Mouse (Mus musculus): Measurements from ENCODE around the gene Nono. TPM values are rescaled to one million over a fixed set of nuclear protein-coding genes. Genes with fewer than 3 reads are reported as not detected.

Nono gene
- total RNA-seq (2021) = 10 to 100 TPM; 69.3 to 75.5 TPM

- peak; percentile 69 for DNase-seq (ENCODE audit: low spot score)
- intact Hi-C loops (cut with DNase I) = loop anchor here (10.0 kb wide), 1 partner anchor 295 kb away; no protein-coding TSS in a partner anchor
Measured at GRCm38 (mm10) chrX:101429142-101429949, at the start of gene Nono. TSS of gene Nono (plus strand) at chrX:101429318.

- intact Hi-C loops (cut with DNase I) = no loop called here
- DNase-seq (ENCODE audit: low spot score) = no peak
Measured at GRCm38 (mm10) chrX:101379744-101380143, 49.4 kb upstream of the Nono start.

DNA sequence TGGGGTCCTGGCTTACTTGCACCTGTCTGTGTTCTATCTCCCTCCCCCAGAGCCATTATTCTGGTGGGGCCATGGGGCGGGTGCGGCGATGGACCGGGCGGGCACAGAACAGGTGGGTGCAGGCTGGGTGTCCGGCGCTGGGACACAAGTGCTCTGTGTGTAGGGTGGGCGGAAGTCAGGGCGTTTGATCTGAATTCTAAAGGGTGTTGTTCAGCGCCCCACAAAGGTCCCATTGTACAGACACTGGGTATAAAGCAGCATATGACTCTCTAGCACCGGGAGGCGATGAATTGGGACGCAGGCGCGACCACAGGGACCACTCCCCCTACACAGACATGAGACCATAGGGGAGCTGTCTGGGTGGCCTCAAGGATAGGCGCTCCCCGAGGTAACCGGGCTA is 45.7 kb upstream of the Nono start:
- intact Hi-C loops (cut with DNase I) = no loop called here
- no peak for DNase-seq (ENCODE audit: low spot score)

DNA sequence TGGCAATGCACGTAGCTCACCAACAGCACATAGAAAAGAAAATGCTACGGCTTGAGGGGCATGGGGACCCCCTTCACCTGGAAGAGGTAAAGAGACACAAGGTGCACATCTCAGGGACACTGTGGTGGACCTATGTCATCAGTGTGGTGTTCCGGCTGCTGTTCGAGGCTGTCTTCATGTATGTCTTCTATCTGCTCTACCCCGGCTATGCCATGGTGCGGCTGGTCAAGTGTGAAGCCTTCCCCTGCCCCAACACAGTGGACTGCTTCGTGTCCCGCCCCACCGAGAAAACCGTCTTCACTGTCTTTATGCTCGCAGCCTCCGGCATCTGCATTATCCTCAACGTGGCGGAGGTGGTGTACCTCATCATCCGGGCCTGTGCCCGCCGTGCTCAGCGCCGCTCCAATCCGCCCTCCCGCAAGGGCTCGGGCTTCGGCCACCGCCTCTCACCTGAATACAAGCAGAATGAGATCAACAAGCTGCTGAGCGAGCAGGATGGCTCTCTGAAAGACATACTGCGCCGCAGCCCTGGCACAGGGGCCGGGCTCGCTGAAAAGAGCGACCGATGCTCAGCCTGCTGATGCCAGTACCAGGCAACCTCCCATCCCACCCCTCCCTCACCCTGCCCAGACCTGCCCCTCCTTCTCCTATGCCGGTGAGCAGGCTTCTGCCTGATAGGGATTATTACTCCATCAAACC is 44.5 kb upstream of the Nono start:
- no peak for DNase-seq (ENCODE audit: low spot score)
- intact Hi-C loops (cut with DNase I) = no loop called here

DNA sequence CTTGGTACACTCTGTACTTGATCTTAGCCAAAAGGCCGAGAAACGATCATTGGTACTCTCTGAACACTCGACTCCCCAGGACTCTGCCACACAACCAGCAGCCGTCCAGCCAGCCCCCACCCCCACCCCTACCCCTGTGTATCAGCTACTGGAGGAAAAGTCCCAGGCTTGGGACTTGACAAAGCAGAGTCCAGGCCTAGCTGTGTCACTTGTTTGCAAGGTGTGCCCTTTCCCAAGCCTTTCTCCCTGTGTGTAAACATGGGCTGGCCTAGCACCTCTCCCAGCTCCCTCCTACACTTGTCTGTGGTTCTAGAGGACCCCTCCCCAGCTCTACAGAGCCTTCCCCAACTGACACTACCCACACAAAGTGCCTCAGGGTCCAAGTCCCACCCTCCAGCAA is 42.9 kb upstream of the Nono start:
- intact Hi-C loops (cut with DNase I) = no loop called here
- no peak for DNase-seq (ENCODE audit: low spot score)

GRCm38 (mm10) chrX:101388866-101389537 is 40.1 kb upstream of the Nono start:
- intact Hi-C loops (cut with DNase I) = no loop called here
- no peak for DNase-seq (ENCODE audit: low spot score)

- no peak for DNase-seq (ENCODE audit: low spot score)
- intact Hi-C loops (cut with DNase I) = no loop called here
Measured at GRCm38 (mm10) chrX:101394341-101394740, 34.8 kb upstream of the Nono start.

- intact Hi-C loops (cut with DNase I) = no loop called here
- DNase-seq (ENCODE audit: low spot score) = no peak
Measured at GRCm38 (mm10) chrX:101396459-101396858, 32.7 kb upstream of the Nono start.

GRCm38 (mm10) chrX:101418946-101419724 is 10.0 kb upstream of the Nono start:
- intact Hi-C loops (cut with DNase I) = loop anchor here (10.0 kb wide), 1 partner anchor 144 kb away; the partner anchor contains the start of gene Med12
- peak; percentile 21 for DNase-seq (ENCODE audit: low spot score)

DNA sequence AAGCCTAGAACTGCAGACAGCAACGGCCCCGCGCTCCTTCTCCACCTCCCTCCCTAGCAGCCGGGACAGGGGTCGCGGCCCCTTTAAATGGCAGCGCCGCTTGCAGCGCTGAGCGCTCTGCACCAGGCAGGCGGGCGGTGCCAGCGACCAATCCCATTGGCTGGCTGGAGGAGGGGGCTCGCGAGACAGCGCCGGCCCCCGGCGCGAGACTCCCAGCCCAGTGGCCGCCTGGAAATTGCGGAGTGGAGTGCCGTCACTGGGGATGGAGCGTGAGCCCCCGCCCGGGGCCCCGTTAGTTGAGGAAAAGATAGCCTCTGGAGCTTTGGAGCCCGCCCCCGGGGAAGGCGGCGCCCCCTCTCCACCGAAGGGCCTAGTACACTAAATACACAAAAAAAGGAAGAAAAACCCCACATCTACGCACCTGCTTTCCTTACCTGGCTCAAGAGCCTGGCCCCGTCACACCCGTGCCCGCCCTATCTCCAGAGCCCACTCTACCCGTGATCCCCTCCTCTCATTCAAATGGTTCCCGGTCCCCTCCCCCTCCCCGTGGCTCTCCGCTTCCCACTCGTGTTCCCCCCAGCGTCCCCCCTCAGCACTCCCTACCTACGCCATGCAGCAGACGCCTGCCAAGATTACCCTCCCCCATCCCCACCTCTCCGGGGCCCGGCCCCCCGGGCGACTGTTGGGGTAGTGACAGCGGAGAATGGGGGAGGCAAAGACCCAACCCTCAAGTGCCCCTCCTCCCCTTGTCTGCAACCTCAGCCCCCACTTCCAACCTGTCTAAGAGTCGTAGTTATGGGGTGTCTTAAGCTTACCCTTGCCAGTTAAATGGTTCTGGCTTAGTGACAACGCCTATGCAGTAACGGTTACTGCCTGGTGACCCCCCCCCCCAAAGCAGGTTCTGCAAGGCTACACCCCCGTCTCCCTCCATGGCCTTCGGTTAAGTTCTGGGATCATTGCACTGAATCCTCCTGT is 9.1 kb upstream of the Nono start:
- peak; percentile 80 for DNase-seq (ENCODE audit: low spot score)
- intact Hi-C loops (cut with DNase I) = loop anchor here (2.0 to 10.0 kb wide), 3 partner anchors 87 to 285 kb away; partner anchors contain the start of gene Med12

DNA sequence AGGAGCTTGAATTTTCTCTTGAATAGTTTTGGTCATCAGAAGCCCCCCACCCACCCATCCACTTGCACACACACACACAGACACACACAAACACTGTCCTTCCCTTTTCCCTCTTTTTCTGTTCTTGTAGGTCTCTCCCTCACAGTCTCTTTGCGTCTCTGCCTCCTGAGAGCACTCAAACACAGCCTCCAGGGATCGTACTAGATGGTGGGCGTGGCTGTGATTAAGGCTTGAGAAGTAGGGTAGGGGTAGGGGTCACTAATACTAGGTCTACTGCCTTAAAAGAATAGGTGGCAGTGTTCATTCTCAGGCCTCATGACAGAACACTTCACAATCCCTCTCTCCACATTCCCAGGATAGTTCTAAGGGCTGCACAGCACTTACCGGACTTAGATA is 8.4 kb upstream of the Nono start, which contains the start of gene Zmym3:
Gene Zmym3 (minus strand): TSS at position 150 of the 396 bp plus-strand sequence.
- intact Hi-C loops (cut with DNase I) = loop anchor here (2.0 to 10.0 kb wide), 2 partner anchors 88 to 286 kb away; no protein-coding TSS in a partner anchor
- no peak for DNase-seq (ENCODE audit: low spot score)

- no peak for DNase-seq (ENCODE audit: low spot score)
- intact Hi-C loops (cut with DNase I) = loop anchor here (10.0 kb wide), 1 partner anchor 289 kb away; no protein-coding TSS in a partner anchor
Measured at GRCm38 (mm10) chrX:101423462-101423861, 5.7 kb upstream of the Nono start.

- intact Hi-C loops (cut with DNase I) = loop anchor here (10.0 kb wide), 1 partner anchor 293 kb away; no protein-coding TSS in a partner anchor
- no peak for DNase-seq (ENCODE audit: low spot score)
Measured at GRCm38 (mm10) chrX:101427774-101428173, 1.3 kb upstream of the Nono start.

DNA sequence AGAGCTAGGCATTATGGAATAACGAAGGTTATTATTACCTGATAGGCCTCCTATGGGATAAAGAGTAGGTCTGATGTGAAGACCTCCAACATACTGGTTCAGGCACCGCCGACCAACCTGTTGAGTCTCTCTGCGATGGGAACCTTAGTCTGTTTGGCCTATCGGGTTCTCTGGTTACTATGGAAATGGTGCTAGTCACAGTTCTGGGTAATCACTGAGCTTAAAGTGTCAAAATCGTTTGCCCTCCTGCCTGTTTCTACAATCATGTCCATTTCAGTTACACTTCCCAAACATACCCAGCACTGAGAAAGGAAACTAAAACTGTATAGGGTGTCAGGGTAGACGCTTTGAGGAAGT is 355 bp upstream of the Nono start:
- DNase-seq (ENCODE audit: low spot score) = no peak
- intact Hi-C loops (cut with DNase I) = loop anchor here (10.0 kb wide), 1 partner anchor 294 kb away; no protein-coding TSS in a partner anchor

- DNase-seq (ENCODE audit: low spot score) = no peak
- intact Hi-C loops (cut with DNase I) = loop anchor here (10.0 kb wide), 1 partner anchor 295 kb away; no protein-coding TSS in a partner anchor
Measured at GRCm38 (mm10) chrX:101429976-101430375, 858 bp downstream of the Nono start.

GRCm38 (mm10) chrX:101448886-101449475 is 19.9 kb downstream of the Nono start, which contains the start of gene Itgb1bp2:
TSS of gene Itgb1bp2 (plus strand) at chrX:101449088.
- peak; percentile 1 for DNase-seq (ENCODE audit: low spot score)
- intact Hi-C loops (cut with DNase I) = loop anchor here (10.0 kb wide), 1 partner anchor 226 kb away; no protein-coding TSS in a partner anchor

DNA sequence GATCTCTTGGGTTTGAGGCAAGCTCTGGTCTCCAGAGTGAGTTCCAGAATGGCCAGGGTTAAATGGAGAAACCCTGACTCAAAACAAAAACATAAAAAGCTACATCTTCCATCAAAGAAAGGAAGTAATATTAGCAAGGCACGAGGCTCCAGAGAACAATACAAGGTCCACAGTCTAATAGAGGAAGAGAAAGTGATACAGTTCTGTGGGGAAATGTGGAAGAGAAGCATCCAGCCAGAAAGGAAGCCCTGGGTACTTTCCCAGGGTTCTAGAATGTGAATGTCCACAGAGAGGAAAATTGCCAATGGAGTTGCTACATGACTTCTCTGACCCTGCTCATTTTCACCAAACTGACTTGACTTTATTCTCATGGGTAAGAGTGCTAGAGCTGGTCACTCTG is 22.0 kb downstream of the Nono start:
- no peak for DNase-seq (ENCODE audit: low spot score)
- intact Hi-C loops (cut with DNase I) = no loop called here

GRCm38 (mm10) chrX:101451591-101451990 is 22.5 kb downstream of the Nono start:
- intact Hi-C loops (cut with DNase I) = no loop called here
- DNase-seq (ENCODE audit: low spot score) = no peak

Measured in heart, postnatal 25 days (tissue).